Mouse (Mus musculus) macrophage (primary cell): ENCODE data around the gene Nrf1. TPM values are rescaled to one million over a fixed set of nuclear protein-coding genes. Genes with fewer than 3 reads are reported as not detected.

ENCODE experiments used
- H3K27ac ChIP-seq: fragments of 350-480 bp; formaldehyde crosslinking; 2 replicates; pipeline ENCODE4 v1.9.0; 2021
- H3K36me3 ChIP-seq: fragments of 350-480 bp; formaldehyde crosslinking; 2 replicates; pipeline ENCODE4 v1.9.0; 2021; ENCODE audit errors: inconsistent target
- H3K4me3 ChIP-seq: fragments of 350-480 bp; formaldehyde crosslinking; 2 replicates; pipeline ENCODE4 v1.9.0; 2021; ENCODE audit errors: inconsistent target
- H3K79me2 ChIP-seq: fragments of 350-480 bp; formaldehyde crosslinking; 2 replicates; pipeline ENCODE4 v1.9.0; 2021; ENCODE audit errors: inconsistent target
- WGBS: methylation state at CpG from one replicate; pipeline ENCODE4 v1.1.7; 2026; ENCODE audit warnings: inconsistent platforms; ENCODE audit not compliant: missing documents; 5-methylcytosine and 5-hydroxymethylcytosine counted together
- polyA plus RNA-seq: library from polyadenylated mRNA; stranded (reverse); fragments of 250-400 nt; gene quantifications from 3 replicates; pipeline ENCODE4 v1.2.4, GENCODE M21; 2018; ENCODE audit warnings: inconsistent platforms

The Nrf1 gene
- polyA plus RNA-seq, 1 experiment from 2014 or later: 11.2 TPM

DNA sequence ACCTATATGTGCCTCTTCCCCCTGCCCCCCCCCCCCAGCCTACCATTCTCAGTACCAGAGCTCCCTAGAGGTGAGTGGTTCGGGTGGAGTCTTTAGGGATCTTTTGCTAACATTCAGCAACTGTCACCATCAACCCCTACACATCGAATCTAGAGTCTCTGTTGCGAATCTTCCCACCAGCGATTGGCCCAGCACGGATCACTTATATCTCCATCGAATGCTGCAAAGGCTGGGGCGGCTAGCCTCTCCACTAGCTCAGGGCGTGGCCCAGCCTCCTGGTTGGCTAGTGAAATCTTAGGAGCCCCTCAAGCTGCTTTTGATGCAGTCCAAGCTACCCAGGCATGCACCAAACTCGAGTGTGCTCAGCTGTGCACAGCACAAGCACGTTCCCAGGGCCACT, 124.2 kb downstream of the Nrf1 start:
- Histone ChIP-seq H3K4me3 (no peak overlapping the region), H3K79me2 (no peaks in the 10 kb centered on the region), H3K36me3 (no peaks in the 10 kb centered on the region), H3K27ac (no peak overlapping the region)
- WGBS: 30% methylated on average over 10 of the region's 10 CpGs

DNA sequence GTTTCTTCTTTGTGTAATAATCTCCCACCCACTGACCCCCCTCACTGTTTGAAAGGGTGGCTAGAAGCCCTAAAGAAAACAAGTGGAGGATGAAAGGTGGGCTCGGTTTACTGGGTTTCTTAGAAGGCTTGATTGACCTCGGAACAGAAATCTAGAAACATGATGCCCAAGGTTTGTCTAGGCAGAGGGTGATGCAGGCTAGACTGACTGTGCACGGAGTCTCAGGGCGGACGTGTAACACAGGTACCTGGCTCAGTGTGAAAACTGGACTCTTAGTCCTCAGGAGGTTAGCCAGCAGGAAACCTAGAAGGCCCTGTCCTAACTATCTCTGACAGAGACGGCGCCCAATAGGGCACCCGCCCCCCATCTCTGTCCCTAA, 124.6 kb downstream of the Nrf1 start:
- no peak overlapping the region for H3K4me3 ChIP-seq
- H3K79me2 ChIP-seq: no peaks in the 10 kb centered on the region
- H3K27ac ChIP-seq: no peak overlapping the region
- no peaks in the 10 kb centered on the region for H3K36me3 ChIP-seq
- WGBS: 32% methylated on average over 8 of the region's 8 CpGs

DNA sequence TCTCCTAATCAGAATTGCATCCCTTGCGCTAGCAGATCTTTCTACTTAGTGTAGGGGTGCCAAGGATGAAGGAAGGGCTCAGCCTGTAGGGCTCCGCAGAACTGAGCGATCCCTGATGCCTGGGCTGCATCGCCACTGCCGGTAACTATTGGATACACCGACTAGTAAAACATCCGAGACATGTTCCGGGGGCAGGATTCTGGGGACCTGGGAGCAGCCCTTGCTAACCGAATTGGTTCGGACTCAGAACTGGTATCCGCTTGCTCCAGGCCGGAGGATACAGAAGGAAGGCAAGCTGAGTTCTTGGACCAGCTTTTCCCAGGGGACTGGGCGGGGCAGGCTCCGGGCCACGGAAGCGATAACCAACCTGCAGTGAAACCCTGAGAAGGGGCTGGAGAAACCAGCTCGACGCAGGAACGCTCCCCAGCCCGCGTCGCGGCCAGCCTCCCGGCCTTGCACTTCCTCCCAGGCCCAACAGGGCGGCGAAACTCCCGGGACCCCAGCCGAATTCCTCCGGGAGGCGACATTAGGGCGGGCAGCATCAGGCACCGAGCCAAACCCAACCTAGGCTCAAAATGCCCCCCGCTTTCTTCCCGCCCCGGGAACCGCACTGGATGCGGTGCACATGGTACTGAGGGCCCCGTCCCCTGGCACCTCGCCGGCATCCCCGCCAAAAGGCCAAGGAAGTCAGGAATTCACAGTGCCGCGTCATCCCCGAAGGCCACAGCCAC, 125.2 kb downstream of the Nrf1 start:
- H3K4me3 ChIP-seq: no peak overlapping the region
- H3K79me2 ChIP-seq: no peaks in the 10 kb centered on the region
- no peak overlapping the region for H3K27ac ChIP-seq
- H3K36me3 ChIP-seq: no peaks in the 10 kb centered on the region
- 6% methylated on average over 44 of the region's 44 CpGs for WGBS

DNA sequence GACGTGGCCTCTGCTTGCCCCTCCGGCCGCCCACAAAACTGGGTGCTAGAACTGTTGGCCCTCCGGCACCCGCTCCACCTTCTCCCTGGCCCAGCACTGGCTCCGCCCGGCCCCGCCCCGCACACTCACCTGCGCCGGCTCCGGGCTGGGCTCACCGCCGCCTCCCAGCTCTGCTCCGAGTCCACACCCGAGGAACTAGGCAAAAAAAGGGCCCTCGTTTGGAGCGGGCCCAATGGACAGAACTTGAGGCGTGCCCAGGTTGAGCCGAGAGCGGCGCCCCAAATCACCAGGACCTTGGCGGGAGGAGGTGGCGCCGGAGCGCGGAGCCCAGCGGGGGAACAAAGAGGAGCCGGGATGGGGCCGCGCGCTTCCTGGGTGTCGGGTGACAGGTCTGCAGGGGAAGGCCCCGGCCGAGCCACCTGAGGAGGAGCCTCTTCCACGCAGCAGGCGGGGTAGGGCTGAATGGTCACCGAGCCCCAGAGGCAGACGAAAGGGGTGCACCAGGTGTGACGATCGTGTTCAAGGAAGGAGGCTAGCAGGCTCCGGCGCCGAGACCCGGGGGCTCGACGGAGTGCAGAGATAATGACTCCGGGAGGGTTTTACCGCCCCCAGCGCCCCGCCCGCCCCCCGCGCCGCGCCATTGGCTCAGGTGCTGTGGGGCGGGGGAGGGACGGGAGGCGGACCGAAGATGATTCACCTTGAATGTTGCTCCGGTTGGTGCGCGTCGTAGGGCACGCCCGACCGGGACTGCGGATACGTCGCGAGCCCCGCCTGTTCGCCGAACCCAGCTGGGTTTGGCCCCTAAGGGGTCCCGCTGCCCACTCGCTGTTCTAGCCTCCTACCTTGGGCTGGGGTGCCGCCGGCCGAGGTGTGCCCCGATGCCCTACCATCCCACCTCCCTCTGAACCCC, 126.0 kb downstream of the Nrf1 start:
- no peaks in the 10 kb centered on the region for H3K79me2 ChIP-seq
- WGBS: 4% methylated on average over 67 of the region's 80 CpGs
- H3K36me3 ChIP-seq: no peaks in the 10 kb centered on the region
- H3K4me3 ChIP-seq: no peak overlapping the region
- no peak overlapping the region for H3K27ac ChIP-seq

DNA sequence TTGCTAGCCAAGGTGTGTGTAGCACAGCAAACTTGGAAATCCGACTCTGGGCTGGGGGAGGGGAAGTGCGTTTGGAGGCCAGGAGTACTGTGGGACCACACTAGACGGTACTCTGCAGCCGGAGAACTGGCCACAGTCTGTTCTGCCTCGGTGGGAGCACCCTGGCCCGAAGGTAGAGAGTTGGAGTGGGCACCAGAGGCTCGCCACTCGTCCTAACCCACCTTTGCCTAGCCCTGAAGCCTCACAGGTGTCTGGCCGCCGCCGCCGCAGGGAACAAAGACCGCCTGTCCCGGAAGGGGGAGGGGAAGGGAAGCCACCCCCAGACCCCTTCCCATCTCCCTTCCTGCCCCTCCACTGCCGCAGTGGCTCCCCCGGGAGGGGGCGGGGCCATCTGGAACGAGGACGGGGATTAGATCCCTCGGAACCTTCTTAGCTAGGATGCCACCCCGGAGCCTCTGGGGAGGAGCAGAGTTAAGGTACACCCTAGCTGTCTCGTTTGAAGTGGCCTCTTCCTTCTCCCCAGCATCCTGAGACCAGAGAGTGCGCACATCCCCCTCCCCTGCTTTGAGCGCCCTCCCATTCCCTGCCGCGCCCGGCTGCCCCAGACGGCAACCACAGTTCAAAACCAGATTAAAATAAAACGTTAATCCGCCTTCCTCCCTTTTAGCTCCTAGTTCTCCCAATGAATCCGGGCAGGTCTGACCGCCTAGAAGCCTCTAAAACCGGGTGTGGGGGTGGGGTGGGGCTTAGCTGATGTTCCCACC, 126.9 kb downstream of the Nrf1 start:
- no peak overlapping the region for H3K27ac ChIP-seq
- 2% methylated on average over 33 of the region's 33 CpGs for WGBS
- H3K4me3 ChIP-seq: no peak overlapping the region
- no peaks in the 10 kb centered on the region for H3K79me2 ChIP-seq
- H3K36me3 ChIP-seq: no peaks in the 10 kb centered on the region

DNA sequence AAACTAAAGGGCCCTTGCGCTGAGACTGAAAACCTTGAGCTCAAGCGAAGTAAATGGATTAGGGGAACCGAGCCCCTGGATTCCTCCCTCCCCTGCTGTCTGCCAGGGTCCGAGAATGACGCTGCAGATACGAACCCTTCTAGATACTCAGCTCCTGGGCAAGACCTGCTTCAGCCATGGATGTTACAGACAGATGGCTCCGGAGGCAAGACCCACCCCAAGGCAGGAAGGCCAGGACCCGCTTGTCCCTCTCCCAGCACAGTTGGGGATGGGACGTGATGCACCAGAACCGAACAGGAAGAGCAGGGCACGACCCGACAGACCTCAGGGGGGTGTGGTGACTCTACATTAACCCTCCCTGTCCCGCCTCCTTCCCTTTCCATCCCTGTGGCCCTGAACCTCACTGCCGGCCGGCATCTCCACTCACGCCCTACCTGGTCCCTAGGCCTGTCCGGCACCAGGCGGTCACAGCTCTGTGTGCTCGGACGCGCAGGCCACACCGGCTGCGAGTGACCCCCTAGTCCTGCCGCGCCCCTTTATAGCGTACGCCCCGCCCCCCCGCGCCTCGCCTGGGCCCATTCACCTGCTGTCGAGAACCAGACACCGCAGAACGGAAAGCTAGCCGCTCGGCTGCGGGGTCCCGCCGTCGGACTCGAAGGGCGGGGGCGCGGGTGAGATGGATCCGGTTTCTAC, 127.6 kb downstream of the Nrf1 start:
- WGBS: 6% methylated on average over 45 of the region's 45 CpGs
- Histone ChIP-seq H3K27ac (no peak overlapping the region), H3K4me3 (no peak overlapping the region), H3K36me3 (no peaks in the 10 kb centered on the region), H3K79me2 (no peaks in the 10 kb centered on the region)

DNA sequence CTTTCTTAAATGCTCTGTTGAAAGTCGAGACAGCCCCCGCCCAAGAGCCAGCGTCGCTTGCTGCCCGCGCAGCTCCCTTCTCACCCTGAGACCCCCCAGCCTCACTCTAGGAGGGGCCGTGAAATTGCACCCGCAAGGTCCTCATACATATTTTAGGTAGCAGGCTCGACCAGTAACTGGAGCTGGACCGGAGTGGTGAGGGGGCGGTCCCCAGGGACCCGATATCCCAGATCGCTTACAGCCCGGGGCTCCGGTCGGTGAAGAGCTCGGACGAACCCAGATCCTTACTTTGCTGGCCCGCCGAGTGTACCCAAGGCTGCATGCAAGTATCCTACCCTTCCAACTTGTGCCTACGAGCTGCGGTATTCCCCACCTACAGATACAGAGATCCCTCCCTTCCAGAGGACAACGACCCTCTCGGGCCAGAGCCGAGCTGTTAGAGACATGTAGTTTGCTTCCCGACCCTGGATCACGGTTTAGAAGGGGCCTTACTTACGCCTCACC, 128.2 kb downstream of the Nrf1 start:
- Histone ChIP-seq H3K27ac (no peak overlapping the region), H3K79me2 (no peaks in the 10 kb centered on the region), H3K36me3 (no peaks in the 10 kb centered on the region), H3K4me3 (no peak overlapping the region)
- 5% methylated on average over 24 of the region's 28 CpGs for WGBS

DNA sequence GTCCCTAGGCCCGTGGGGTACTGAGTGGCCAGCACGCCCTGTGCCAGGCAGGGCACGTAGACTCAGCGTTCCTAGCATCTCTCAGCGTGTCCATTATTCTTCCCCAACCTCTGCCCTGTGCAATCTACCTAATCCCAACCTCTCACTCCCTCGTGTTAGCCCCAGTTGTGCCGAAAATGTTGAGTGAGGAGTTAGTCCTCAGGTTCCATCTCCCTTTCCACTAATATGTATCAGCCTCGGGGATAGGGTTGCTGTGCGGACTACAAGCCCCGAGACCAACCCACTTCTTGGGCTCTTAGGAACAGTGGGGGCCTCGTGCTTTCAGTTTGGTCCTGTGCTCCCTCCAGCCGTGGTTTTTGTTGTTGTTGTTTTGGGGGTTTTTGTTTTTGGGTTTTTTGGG, 128.7 kb downstream of the Nrf1 start:
- Histone ChIP-seq H3K4me3 (no peak overlapping the region), H3K36me3 (no peaks in the 10 kb centered on the region), H3K27ac (no peak overlapping the region), H3K79me2 (no peaks in the 10 kb centered on the region)
- 17% methylated on average over 11 of the region's 12 CpGs for WGBS

DNA sequence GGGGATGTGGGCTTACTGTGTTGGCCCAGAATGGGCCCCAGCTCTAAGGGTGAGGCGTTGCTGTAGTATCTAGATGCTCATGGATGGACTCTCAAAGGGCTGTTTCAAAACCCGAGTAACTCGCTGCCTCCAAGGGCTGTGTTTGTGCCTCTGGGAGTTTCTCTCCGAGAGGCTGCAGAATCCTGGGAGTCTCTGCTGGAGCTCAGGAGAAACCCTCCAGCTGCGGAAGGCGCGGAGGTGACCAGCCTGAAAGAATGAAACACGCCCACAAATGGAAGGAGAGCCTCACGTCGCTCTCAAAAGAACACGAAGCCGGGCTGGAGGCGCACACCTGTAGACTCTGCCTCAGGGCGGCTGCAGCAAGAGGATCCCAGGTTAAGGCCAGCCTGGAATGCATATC, 129.5 kb downstream of the Nrf1 start:
- no peak overlapping the region for H3K4me3 ChIP-seq
- H3K27ac ChIP-seq: no peak overlapping the region
- H3K79me2 ChIP-seq: no peaks in the 10 kb centered on the region
- no peaks in the 10 kb centered on the region for H3K36me3 ChIP-seq
- WGBS: 14% methylated on average over 14 of the region's 14 CpGs

DNA sequence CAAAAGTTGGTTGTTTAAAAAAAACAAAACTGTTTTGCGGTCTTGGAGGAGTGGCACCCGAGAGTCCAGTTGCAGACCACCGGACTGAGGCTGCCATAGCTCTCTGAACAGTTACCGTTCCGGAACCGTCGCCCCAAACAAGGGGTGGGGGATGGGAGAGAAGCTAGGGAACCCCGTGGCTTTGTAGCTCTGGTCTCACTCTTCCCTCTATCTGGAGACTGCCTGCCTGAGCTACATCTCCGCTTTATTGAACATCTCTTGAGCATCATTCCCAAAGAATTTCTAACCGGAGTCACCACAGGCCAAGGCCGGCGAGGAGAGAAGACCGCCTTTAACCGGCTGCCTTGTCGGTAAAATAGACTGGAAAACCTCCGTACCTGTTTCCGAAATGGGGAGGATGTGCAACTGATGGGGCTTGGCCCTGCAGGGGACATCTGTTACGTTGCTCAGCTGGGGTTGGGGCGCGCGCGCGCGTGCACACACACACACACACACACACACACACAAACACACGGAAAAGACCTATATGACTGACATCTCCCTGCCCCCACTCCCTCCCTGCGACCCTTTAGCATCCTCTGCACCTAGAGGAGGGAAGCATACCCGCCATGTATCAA, 130.3 kb downstream of the Nrf1 start:
- Histone ChIP-seq H3K36me3 (no peaks in the 10 kb centered on the region), H3K79me2 (no peaks in the 10 kb centered on the region), H3K4me3 (no peak overlapping the region), H3K27ac (no peak overlapping the region)
- WGBS: 12% methylated on average over 27 of the region's 27 CpGs

DNA sequence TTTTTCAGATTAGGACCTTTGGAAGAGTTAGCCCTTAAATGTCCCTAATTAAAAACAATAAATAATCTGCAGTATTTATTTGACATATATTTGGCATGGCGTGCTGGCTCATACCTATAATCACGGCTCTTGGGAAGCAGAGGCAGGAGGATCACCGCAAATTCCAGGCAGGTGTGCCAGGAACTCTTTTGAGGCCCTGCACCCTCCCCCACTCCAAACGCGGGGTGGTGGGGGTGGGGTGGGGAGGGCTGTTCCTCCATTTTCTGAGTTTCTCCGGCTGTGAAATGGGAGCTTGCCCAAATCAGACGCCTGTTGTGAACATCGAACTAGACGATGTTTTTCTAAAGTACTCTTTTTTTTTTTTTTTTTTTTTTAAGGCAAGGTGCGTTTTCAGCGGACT, 131.3 kb downstream of the Nrf1 start:
- 27% methylated on average over 11 of the region's 11 CpGs for WGBS
- H3K79me2 ChIP-seq: no peaks in the 10 kb centered on the region
- H3K36me3 ChIP-seq: no peaks in the 10 kb centered on the region
- H3K27ac ChIP-seq: no peak overlapping the region
- H3K4me3 ChIP-seq: no peak overlapping the region

DNA sequence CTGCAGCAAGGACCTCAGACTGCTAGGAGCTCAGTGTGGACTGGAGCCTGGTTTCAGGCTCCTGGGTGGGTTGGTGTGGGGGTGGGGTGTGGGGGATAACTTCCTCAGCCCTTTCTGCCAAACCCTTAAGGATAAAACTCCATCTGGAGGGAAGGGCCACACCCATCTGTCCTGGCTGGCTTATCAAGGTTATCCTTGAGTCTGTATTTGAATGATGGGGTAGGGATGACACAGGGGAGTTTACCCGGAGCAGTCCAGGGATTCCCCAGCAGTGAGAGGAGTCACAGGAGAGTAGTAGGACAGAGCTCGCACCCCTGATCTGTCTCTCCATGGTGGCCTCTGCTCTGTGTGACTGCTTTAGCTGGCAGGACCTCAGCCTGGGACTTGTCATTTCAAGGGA, 132.5 kb downstream of the Nrf1 start:
- 62% methylated on average over 2 of the region's 2 CpGs for WGBS
- Histone ChIP-seq H3K4me3 (no peak overlapping the region), H3K27ac (no peak overlapping the region), H3K79me2 (no peaks in the 10 kb centered on the region), H3K36me3 (no peaks in the 10 kb centered on the region)

DNA sequence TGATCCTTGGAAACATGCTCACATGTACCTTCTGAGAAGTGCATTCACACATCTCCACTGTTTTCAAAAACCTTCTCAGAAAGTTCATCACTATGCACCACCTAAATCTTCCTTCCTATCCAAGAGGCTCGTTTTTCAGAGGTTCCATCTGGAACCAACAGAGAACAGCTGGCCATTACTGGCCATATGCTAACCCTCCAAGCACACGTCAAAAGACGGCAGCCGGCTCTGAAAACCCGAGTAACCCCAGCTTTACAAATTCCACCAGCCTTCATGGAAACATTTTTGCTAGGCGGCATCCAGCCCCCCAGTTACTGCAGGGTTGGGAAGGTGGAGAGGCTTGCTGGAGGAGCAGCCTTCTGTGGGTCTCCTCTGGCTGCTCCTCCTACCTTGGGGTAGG, 134.2 kb downstream of the Nrf1 start:
- 69% methylated on average over 4 of the region's 6 CpGs for WGBS
- no peaks in the 10 kb centered on the region for H3K79me2 ChIP-seq
- no peaks in the 10 kb centered on the region for H3K36me3 ChIP-seq
- H3K27ac ChIP-seq: no peak overlapping the region
- H3K4me3 ChIP-seq: no peak overlapping the region

DNA sequence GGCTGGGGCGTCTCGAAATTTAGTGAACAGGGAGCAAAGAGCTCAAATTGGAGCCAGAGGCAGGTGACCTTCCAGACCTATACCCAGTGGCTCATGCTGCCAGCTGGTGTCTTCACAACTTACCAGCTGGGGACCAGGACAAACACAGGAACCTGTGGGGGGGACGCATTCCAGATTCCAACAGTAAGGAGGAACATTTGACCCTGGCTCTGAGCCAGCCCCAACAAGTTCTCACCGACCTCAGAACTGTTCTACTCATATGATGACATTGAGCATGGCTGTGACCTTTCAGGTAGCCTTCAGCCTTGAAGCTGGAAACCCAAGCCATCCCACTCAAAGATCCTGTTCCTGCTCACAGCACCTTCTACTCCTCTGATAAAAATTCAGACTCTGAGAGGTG, 135.8 kb downstream of the Nrf1 start:
- Histone ChIP-seq H3K79me2 (no peaks in the 10 kb centered on the region), H3K36me3 (no peaks in the 10 kb centered on the region), H3K4me3 (no peak overlapping the region), H3K27ac (no peak overlapping the region)
- 85% methylated on average over 4 of the region's 4 CpGs for WGBS
